In genomic region chr8:127309363-127309762, GRCm38 (mm10) we compare ENCODE assay signal across 26 mouse cellular contexts.
DNase-seq lines count a peak whose midpoint lies in the region; ATAC-seq and TF ChIP-seq lines count a peak whose summit lies in the region.
"Had no signal": no experiment of that assay in that cellular context is flagged by ENCODE, and none has a peak within 500 bp of the region (broad histone marks: within the 10 kb centered on the region; RNA-seq: fewer than 3 reads in every experiment).

No protein-coding gene starts in this region.

- WGBS in liver, postnatal 0 days (ENCODE audit: insufficient replicate concordance): 70% methylated on average over 1 of the region's 1 CpGs
- WGBS in liver, embryonic 12.5 days (ENCODE audit: insufficient replicate concordance): 58% methylated on average over 1 of the region's 1 CpGs
- WGBS in intestine, embryonic 14.5 days: 48% methylated on average over 1 of the region's 1 CpGs
- 58% methylated on average over 1 of the region's 1 CpGs for WGBS in stomach, embryonic 16.5 days

- no peaks in the 10 kb centered on the region for H3K9me3 ChIP-seq in liver, postnatal 0 days (ENCODE audit: low read length)
- no peaks in the 10 kb centered on the region for H3K9me3 ChIP-seq in liver, embryonic 12.5 days (replicated peaks)
- no peaks in the 10 kb centered on the region for H3K9me3 ChIP-seq in intestine, embryonic 14.5 days (ENCODE audit: control insufficient read depth, low read length)
- H3K9me3 ChIP-seq in stomach, embryonic 16.5 days (replicated peaks; ENCODE audit: control insufficient read depth, low read length): no peaks in the 10 kb centered on the region
- H3K9me3 ChIP-seq: embryonic facial prominence, embryonic 10.5 days; forebrain, embryonic 15.5 days; heart, embryonic 13.5 days; limb, embryonic 15.5 days; neural tube, embryonic 12.5 days had no signal

- no peak overlapping the region for H3K9ac ChIP-seq in liver, postnatal 0 days (replicated peaks)
- H3K9ac ChIP-seq in liver, embryonic 12.5 days: no peak overlapping the region
- no peak overlapping the region for H3K9ac ChIP-seq in intestine, embryonic 14.5 days (ENCODE audit: low read length)
- H3K9ac ChIP-seq in stomach, embryonic 16.5 days (ENCODE audit: low read length): no peak overlapping the region
- H3K9ac ChIP-seq: forebrain, embryonic 15.5 days; heart, embryonic 13.5 days; limb, embryonic 15.5 days; neural tube, embryonic 12.5 days had no signal

- H3K4me2 ChIP-seq in liver, postnatal 0 days (ENCODE audit: low read depth, low read length): no peak overlapping the region
- H3K4me2 ChIP-seq in liver, embryonic 12.5 days: no peak overlapping the region
- no peak overlapping the region for H3K4me2 ChIP-seq in intestine, embryonic 14.5 days (ENCODE audit: low read length)
- H3K4me2 ChIP-seq in stomach, embryonic 16.5 days (ENCODE audit: low read depth, low read length): no peak overlapping the region
- H3K4me2 ChIP-seq: forebrain, embryonic 15.5 days; heart, embryonic 13.5 days; limb, embryonic 15.5 days; neural tube, embryonic 12.5 days had no signal

- no peak overlapping the region for H3K4me3 ChIP-seq in liver, postnatal 0 days (ENCODE audit: low read depth, low read length)
- H3K4me3 ChIP-seq in liver, embryonic 12.5 days: no peak overlapping the region
- no peak overlapping the region for H3K4me3 ChIP-seq in intestine, embryonic 14.5 days (ENCODE audit: low read depth, low read length)
- no peak overlapping the region for H3K4me3 ChIP-seq in stomach, embryonic 16.5 days (replicated peaks; ENCODE audit: low read length)
- H3K4me3 ChIP-seq: embryonic facial prominence, embryonic 10.5 days; forebrain, embryonic 15.5 days; heart, adult 2 months; heart, embryonic 13.5 days; left cerebral cortex, adult 2 months; limb, embryonic 15.5 days; neural tube, embryonic 12.5 days had no signal

- H3K4me1 ChIP-seq in liver, postnatal 0 days (ENCODE audit: insufficient read depth): peaks cover 6% of the 10 kb centered on the region; the same call in 1 of the 2 replicates
- peaks cover 6% of the 10 kb centered on the region; the same call in 1 of the 2 replicates for H3K4me1 ChIP-seq in liver, embryonic 12.5 days
- no peaks in the 10 kb centered on the region for H3K4me1 ChIP-seq in intestine, embryonic 14.5 days (replicated peaks; ENCODE audit: control insufficient read depth, insufficient read depth, low read length)
- no peaks in the 10 kb centered on the region for H3K4me1 ChIP-seq in stomach, embryonic 16.5 days (ENCODE audit: control insufficient read depth, insufficient read depth, low read length)
- H3K4me1 ChIP-seq: embryonic facial prominence, embryonic 10.5 days; forebrain, embryonic 15.5 days; limb, embryonic 15.5 days had no signal

- no peaks in the 10 kb centered on the region for H3K36me3 ChIP-seq in liver, postnatal 0 days (replicated peaks; ENCODE audit: insufficient read depth, low read length)
- H3K36me3 ChIP-seq in liver, embryonic 12.5 days: no peaks in the 10 kb centered on the region
- no peaks in the 10 kb centered on the region for H3K36me3 ChIP-seq in intestine, embryonic 14.5 days (ENCODE audit: control insufficient read depth, insufficient read depth, low read length)
- H3K36me3 ChIP-seq in stomach, embryonic 16.5 days (ENCODE audit: control insufficient read depth, insufficient read depth, low read length): no peaks in the 10 kb centered on the region
- H3K36me3 ChIP-seq: forebrain, embryonic 15.5 days; limb, embryonic 15.5 days; neural tube, embryonic 12.5 days had no signal

- H3K27me3 ChIP-seq in liver, postnatal 0 days (ENCODE audit: insufficient read depth, low read length): no peaks in the 10 kb centered on the region
- no peaks in the 10 kb centered on the region for H3K27me3 ChIP-seq in liver, embryonic 12.5 days (replicated peaks)
- H3K27me3 ChIP-seq in intestine, embryonic 14.5 days (replicated peaks; ENCODE audit: control insufficient read depth, insufficient read depth, low read length): no peaks in the 10 kb centered on the region
- no peaks in the 10 kb centered on the region for H3K27me3 ChIP-seq in stomach, embryonic 16.5 days (ENCODE audit: control insufficient read depth, insufficient read depth, low read length)
- H3K27me3 ChIP-seq: forebrain, embryonic 15.5 days; heart, embryonic 13.5 days; limb, embryonic 15.5 days; neural tube, embryonic 12.5 days had no signal

- TF ChIP-seq EP300 in liver, postnatal 0 days (IDR thresholded peaks at IDR 0.05; ENCODE audit: low read depth): no peak

- DNase-seq in liver, postnatal 0 days: no peak
- DNase-seq in 3T3-L1 (ENCODE audit: low read depth, low spot score): peak; percentile 52
- no peak for DNase-seq in intestine, embryonic 14.5 days (ENCODE audit: low spot score)
- DNase-seq in frontal cortex, postnatal 14 days (ENCODE audit: low spot score in 2 of 2): no peak
- DNase-seq in yolk sac, embryonic 10.5 days (ENCODE audit: low spot score): no peak
- DNase-seq: adrenal gland, postnatal 10 days; B cell, adult 2 months; cerebellum, adult 9-11 months; gastrocnemius, postnatal 25 days; heart, adult 2 months; heart, postnatal 14 days; kidney, adult 2 months; kidney, postnatal 10 days; lung, adult 18-20 months; lung, postnatal 4 days; midbrain, embryonic 14.5 days; thymus, postnatal 25 days had no signal

- 0 out of 2 replicates have a peak overlapping the region, but pooled peaks have one; percentile 34 for H3K27ac ChIP-seq in liver, postnatal 0 days (ENCODE audit: low read depth)
- H3K27ac ChIP-seq in liver, embryonic 12.5 days: no peak overlapping the region
- H3K27ac ChIP-seq in intestine, embryonic 14.5 days (ENCODE audit: low read depth): no peak overlapping the region
- H3K27ac ChIP-seq in stomach, embryonic 16.5 days (ENCODE audit: low read length): no peak overlapping the region
- H3K27ac ChIP-seq: embryonic facial prominence, embryonic 10.5 days; forebrain, embryonic 15.5 days; heart, adult 2 months; heart, embryonic 13.5 days; hindbrain, postnatal 0 days; left cerebral cortex, adult 2 months; limb, embryonic 15.5 days; neural tube, embryonic 12.5 days had no signal

- no peak for TF ChIP-seq CTCF in liver, postnatal 0 days (IDR thresholded peaks at IDR 0.05; ENCODE audit: low read depth)

- ATAC-seq in liver, postnatal 0 days: peak; percentile 51; the same call in 1 of the 2 replicates
- ATAC-seq in liver, embryonic 12.5 days: no peak
- peak; percentile 89 for ATAC-seq in intestine, embryonic 14.5 days (replicated peaks; ENCODE audit: low FRiP score, low TSS enrichment, low read depth)
- peak; percentile 92 for ATAC-seq in stomach, embryonic 16.5 days (ENCODE audit: insufficient read depth, low FRiP score)
- ATAC-seq: forebrain, embryonic 15.5 days; hindbrain, postnatal 0 days had no signal
